Mouse (Mus musculus) frontal cortex, postnatal 10 days (tissue): Measurements from ENCODE around the gene Ccnl2.
"Not testable (repeated sequence)": the region's sequence is repeated elsewhere in the genome, so short reads cannot be mapped to it uniquely, and the experiment has no call there.

Experiments used
- DNase-seq, 2 experiments: peaks; one replicate each; pipeline ENCODE4 v3.0.0; 2022; ENCODE audit warnings: low spot score in 2 of 2, mixed read lengths in 1 of 2

The Ccnl2 gene

GRCm38 (mm10) chr4:155811929-155812664, at the start of gene Ccnl2:
Gene Ccnl2 (plus strand): TSS chr4:155812489.
- peak; percentile 91 to 92 for DNase-seq

GRCm38 (mm10) chr4:155769496-155769879, 42.8 kb upstream of the Ccnl2 start:
- no peak for DNase-seq

GRCm38 (mm10) chr4:155769880-155770512, 42.3 kb upstream of the Ccnl2 start:
- peak; percentile 63 to 85 for DNase-seq

GRCm38 (mm10) chr4:155770626-155771025, 41.7 kb upstream of the Ccnl2 start:
- DNase-seq: peak in 1 of 2 experiments; percentile 41

- peak in 1 of 2 experiments; percentile 4 for DNase-seq
These were observed 40.6 kb upstream of the Ccnl2 start for GRCm38 (mm10) chr4:155771706-155772105.

- no peak for DNase-seq
These were observed 39.5 kb upstream of the Ccnl2 start for GRCm38 (mm10) chr4:155772786-155773185.

GRCm38 (mm10) chr4:155773335-155774078, 38.8 kb upstream of the Ccnl2 start:
- no peak for DNase-seq

- DNase-seq: peak; percentile 82 to 84
These were observed 38.0 kb upstream of the Ccnl2 start, which contains the start of gene Vwa1 for GRCm38 (mm10) chr4:155774280-155774754. Gene Vwa1 (minus strand): TSS chr4:155774698.

- DNase-seq: peak in 1 of 2 experiments; percentile 77
These were observed 37.1 kb upstream of the Ccnl2 start for GRCm38 (mm10) chr4:155774971-155775740.

- no peak for DNase-seq
These were observed 36.4 kb upstream of the Ccnl2 start for GRCm38 (mm10) chr4:155775855-155776254.

GRCm38 (mm10) chr4:155776704-155777335, 35.5 kb upstream of the Ccnl2 start:
- no peak for DNase-seq

- DNase-seq: no peak
These were observed 34.5 kb upstream of the Ccnl2 start for GRCm38 (mm10) chr4:155777816-155778215.

GRCm38 (mm10) chr4:155779498-155779897, 32.8 kb upstream of the Ccnl2 start:
- DNase-seq: no peak

- no peak for DNase-seq
These were observed 31.4 kb upstream of the Ccnl2 start for GRCm38 (mm10) chr4:155780895-155781294.

GRCm38 (mm10) chr4:155783486-155784080, 28.7 kb upstream of the Ccnl2 start:
- DNase-seq: no peak

GRCm38 (mm10) chr4:155784081-155784701, 28.1 kb upstream of the Ccnl2 start:
- DNase-seq: peak; percentile 69 to 80

- no peak for DNase-seq
These were observed 27.0 kb upstream of the Ccnl2 start for GRCm38 (mm10) chr4:155785246-155785645.

GRCm38 (mm10) chr4:155785819-155786218, 26.5 kb upstream of the Ccnl2 start, which contains the start of gene Tmem88b:
Gene Tmem88b (minus strand): TSS chr4:155785874.
- DNase-seq: no peak

- no peak for DNase-seq
These were observed 24.0 kb upstream of the Ccnl2 start for GRCm38 (mm10) chr4:155788300-155788699.

- not testable (repeated sequence) for DNase-seq
These were observed 23.5 kb upstream of the Ccnl2 start for GRCm38 (mm10) chr4:155788833-155789232.
